Mouse (Mus musculus) midbrain, embryonic 10.5 days (tissue): Measurements from ENCODE around the gene AU018091. TPM values are rescaled to one million over a fixed set of nuclear protein-coding genes. Genes with fewer than 3 reads are reported as not detected.
"Not testable (repeated sequence)": the region's sequence is repeated elsewhere in the genome, so short reads cannot be mapped to it uniquely, and the experiment has no call there.

Experiments
- DNase-seq: peaks from one replicate; pipeline ENCODE4 v3.0.0-alpha.2; 2017; ENCODE audit warnings: low spot score
- H3K27ac ChIP-seq: fragments of 300-500 bp; sonication (generic); replicated peaks from 2 replicates; pipeline ENCODE4 v1.5.1; 2016; ENCODE audit warnings: mild to moderate bottlenecking
- H3K27me3 ChIP-seq: fragments of 300-500 bp; sonication (generic); 2 replicates; pipeline ENCODE4 v1.6.1; 2016; ENCODE audit warnings: low read depth, mild to moderate bottlenecking; ENCODE audit not compliant: poor library complexity, severe bottlenecking
- H3K36me3 ChIP-seq: fragments of 300-500 bp; sonication (generic); 2 replicates; pipeline ENCODE4 v1.6.1; 2016; ENCODE audit warnings: mild to moderate bottlenecking, moderate library complexity
- H3K4me1 ChIP-seq: fragments of 300-500 bp; sonication (generic); 2 replicates; pipeline ENCODE4 v1.6.1; 2016
- H3K4me3 ChIP-seq: fragments of 300-500 bp; sonication (generic); 2 replicates; pipeline ENCODE4 v1.5.1; 2016; ENCODE audit warnings: mild to moderate bottlenecking, moderate library complexity
- H3K9me3 ChIP-seq: fragments of 300-500 bp; sonication (generic); replicated peaks from 2 replicates; pipeline ENCODE4 v1.6.1; 2016; ENCODE audit warnings: mild to moderate bottlenecking
- WGBS: fragments of 180-500 bp; shearing (Covaris S2); methylation state at CpG from one replicate; pipeline ENCODE4 v1.1.7; 2016; 5-methylcytosine and 5-hydroxymethylcytosine counted together
- microRNA counts: library from miRNA; unstranded; fragments of <30 nt; microRNA quantifications from one replicate; lab custom pipeline; 2017
- microRNA-seq: library from miRNA; unstranded; fragments of <30 nt; microRNA quantifications from one replicate; pipeline ENCODE4, GENCODE M21; 2017
- polyA plus RNA-seq: library from polyadenylated mRNA; unstranded; fragments of >200 nt; fragmentation: Nextera tagmentation; extraction: Ambion mirVana; gene quantifications from 2 replicates; pipeline ENCODE4 v1.2.1, GENCODE M21; 2016

AU018091 gene
- polyA plus RNA-seq, 1 experiment from 2014 or later: 0.14 TPM

GRCm38 (mm10) chr7:3146072-3146471, 22.9 kb downstream of the AU018091 start:
- DNase-seq: no peak
- no peak overlapping the region for H3K27ac ChIP-seq
- no peaks in the 10 kb centered on the region for H3K36me3 ChIP-seq
- H3K9me3 ChIP-seq: peaks cover 67% of the 10 kb centered on the region
- no peak overlapping the region for H3K4me3 ChIP-seq
- H3K27me3 ChIP-seq: no peaks in the 10 kb centered on the region
- no peaks in the 10 kb centered on the region for H3K4me1 ChIP-seq

- Histone ChIP-seq H3K4me3 (no peak overlapping the region), H3K36me3 (no peaks in the 10 kb centered on the region), H3K4me1 (no peaks in the 10 kb centered on the region), H3K9me3 (peaks cover 56% of the 10 kb centered on the region), H3K27ac (no peak overlapping the region), H3K27me3 (no peaks in the 10 kb centered on the region)
- no peak for DNase-seq
- 12% methylated on average over 1 of the region's 1 CpGs for WGBS
Observed at GRCm38 (mm10) chr7:3143329-3143728, 25.7 kb downstream of the AU018091 start.

- 83% methylated on average over 4 of the region's 4 CpGs for WGBS
- H3K27me3 ChIP-seq: no peaks in the 10 kb centered on the region
- H3K36me3 ChIP-seq: no peaks in the 10 kb centered on the region
- no peak overlapping the region for H3K27ac ChIP-seq
- peaks cover 38% of the 10 kb centered on the region for H3K9me3 ChIP-seq
- H3K4me1 ChIP-seq: no peaks in the 10 kb centered on the region
- DNase-seq: no peak
- H3K4me3 ChIP-seq: no peak overlapping the region
Observed at GRCm38 (mm10) chr7:3135606-3136005, 33.4 kb downstream of the AU018091 start.

DNA sequence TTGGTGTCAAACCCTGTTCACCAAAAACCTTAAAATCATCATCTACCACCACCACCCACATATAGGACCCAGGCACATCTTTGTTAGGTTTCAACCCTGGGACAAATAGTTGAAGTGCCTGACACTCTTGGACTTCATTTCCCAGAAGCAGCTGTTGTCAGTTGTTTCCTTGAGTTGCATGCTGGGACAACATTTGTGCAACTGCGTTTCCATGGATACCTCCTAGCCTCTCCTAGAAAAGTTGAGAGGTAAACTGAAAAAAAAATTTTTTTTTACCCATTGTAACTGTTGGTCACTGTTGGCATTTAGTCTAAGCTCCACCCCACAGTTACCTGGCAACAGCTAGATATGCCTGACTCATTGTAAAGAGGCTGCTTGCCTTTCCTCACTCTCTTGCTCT, 34.3 kb downstream of the AU018091 start:
- DNase-seq: no peak
- Histone ChIP-seq H3K36me3 (no peaks in the 10 kb centered on the region), H3K4me1 (no peaks in the 10 kb centered on the region), H3K27ac (no peak overlapping the region), H3K4me3 (no peak overlapping the region), H3K27me3 (no peaks in the 10 kb centered on the region), H3K9me3 (peaks cover 37% of the 10 kb centered on the region)
- WGBS: 68% methylated on average over 1 of the region's 1 CpGs

DNA sequence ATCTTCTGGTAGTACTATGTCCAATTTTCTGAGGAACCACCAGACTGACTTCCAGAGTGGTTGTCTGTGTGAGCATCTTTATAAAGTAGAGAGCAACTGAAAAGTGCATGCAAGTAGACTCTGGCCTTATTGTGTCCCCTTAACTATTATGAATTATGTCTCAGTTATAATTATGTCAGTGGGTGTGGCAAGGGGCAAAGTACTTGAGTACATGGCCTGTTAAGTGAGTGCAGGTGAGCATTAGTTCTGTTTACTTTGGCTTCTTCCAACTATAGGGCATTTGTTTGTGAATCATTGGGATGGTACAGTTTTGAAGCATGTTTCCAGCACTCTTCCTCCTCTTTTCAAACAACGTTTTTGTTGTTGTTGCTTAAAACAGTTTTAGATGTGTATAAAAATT, 38.7 kb downstream of the AU018091 start:
- peaks cover 45% of the 10 kb centered on the region for H3K9me3 ChIP-seq
- no peak overlapping the region for H3K27ac ChIP-seq
- 60% methylated on average over 1 of the region's 1 CpGs for WGBS
- H3K27me3 ChIP-seq: no peaks in the 10 kb centered on the region
- no peak overlapping the region for H3K4me3 ChIP-seq
- no peaks in the 10 kb centered on the region for H3K36me3 ChIP-seq
- no peaks in the 10 kb centered on the region for H3K4me1 ChIP-seq
- DNase-seq: no peak

DNA sequence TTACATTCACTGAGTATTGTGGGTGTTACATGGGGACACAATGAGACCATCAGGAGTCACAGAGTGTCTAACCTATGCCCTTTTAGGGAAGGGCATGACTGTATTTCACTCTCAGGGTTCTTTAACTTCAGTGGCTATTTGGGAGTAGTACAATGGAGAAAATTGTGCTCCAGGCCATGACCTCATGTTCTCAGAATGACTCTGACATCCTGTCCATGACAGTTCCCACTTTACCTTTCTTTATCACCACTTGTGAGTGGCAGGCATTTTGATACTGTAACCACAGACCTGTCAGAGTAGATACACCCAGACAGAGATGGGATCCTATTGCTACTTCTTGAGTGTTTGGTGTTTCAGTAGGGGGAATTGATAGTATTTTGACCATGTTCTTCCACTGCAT, 40.4 kb downstream of the AU018091 start:
- H3K9me3 ChIP-seq: peaks cover 37% of the 10 kb centered on the region; the same call in 1 of the 2 replicates
- DNase-seq, H3K4me1 ChIP-seq, H3K4me3 ChIP-seq, H3K27ac ChIP-seq, H3K36me3 ChIP-seq, H3K27me3 ChIP-seq: not testable (repeated sequence)

DNA sequence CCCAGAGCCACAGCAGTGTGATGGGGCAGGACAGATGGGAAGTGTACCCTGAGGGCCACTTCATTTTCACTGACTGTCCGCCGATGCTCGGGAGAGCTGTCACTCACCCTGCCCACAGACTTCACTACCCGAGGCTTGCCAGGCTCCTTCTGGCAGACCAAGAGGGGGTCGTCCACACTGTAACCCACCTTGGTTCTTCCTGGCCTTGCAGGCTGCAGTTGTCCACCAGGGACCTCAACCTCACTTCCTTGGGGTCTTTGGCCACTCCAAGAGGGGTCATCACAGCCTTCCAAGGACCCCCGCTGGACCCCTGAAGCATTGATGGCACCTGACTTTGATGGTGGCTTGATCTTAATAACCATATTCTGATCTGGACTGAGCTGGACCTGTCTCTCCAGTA, 57.8 kb downstream of the AU018091 start:
- H3K4me3 ChIP-seq, H3K4me1 ChIP-seq, H3K9me3 ChIP-seq, H3K36me3 ChIP-seq, H3K27me3 ChIP-seq, H3K27ac ChIP-seq, DNase-seq: not testable (repeated sequence)
- no CpG with 5 or more reads among the region's 6 CpGs for WGBS

DNA sequence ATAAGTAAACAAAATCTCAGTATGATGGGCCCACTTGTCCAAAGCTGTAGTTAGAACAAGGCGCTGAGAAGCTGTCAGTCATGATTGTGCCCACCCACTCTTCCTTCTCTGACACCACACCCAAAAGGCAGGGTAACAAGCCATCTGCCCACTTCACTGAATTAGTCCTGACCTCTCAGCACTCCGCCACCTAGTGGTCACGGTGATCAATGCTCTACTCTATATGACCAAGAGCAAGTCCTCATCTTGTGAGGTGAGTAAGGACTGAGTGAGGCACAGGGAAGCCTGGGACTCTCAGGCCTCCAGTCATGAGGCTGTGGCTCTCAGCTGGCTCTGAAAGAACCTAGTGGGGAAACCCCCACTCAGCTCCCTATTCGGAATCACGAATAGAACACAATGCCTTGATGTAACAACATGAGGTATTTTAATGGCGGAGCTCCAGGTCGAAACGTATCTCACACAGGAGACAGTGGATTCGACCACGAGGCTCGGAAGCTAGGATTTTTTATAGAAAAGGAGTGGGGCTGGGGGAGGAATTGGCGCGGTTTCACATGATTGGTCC, 62.4 kb downstream of the AU018091 start:
- not testable (repeated sequence) for H3K27me3 ChIP-seq, H3K4me3 ChIP-seq, H3K36me3 ChIP-seq, DNase-seq, H3K4me1 ChIP-seq, H3K27ac ChIP-seq
- H3K9me3 ChIP-seq: peaks cover 16% of the 10 kb centered on the region
- WGBS: 70% methylated on average over 13 of the region's 13 CpGs

MicroRNAs encoded within 50 kb of the gene (microRNA counts, 519-probe panel; counts per million panel counts)
- microRNA mmu-miR-290-3p (lab: Ali Mortazavi, UCI) (not detected), microRNA mmu-miR-290-5p (lab: Ali Mortazavi, UCI) (not detected), microRNA mmu-miR-291a-3p (lab: Ali Mortazavi, UCI) (not detected), microRNA mmu-miR-291a-5p (lab: Ali Mortazavi, UCI) (not detected), microRNA mmu-miR-292-5p (lab: Ali Mortazavi, UCI) (not detected)

Small RNAs within 50 kb of the gene (microRNA-seq; reads per million reads assigned to microRNA genes)
- gene Mir290a (not detected), gene Mir290b (not detected), gene Mir291a (23.6 reads per million, percentile 33 among the genes with 10 or more reads in this experiment), gene Mir292 (not detected), gene Mir292b (not detected)

Other genes with a start within 250 kb of the AU018091 start
- gene Nlrp12, start 80.5 kb upstream of the AU018091 start, polyA plus RNA-seq: not detected in 2 replicates
- 29.6 and 35.1 TPM in 2 replicates for gene Myadm, start 119.9 kb upstream of the AU018091 start, polyA plus RNA-seq
- 0.71 and 1.2 TPM in 2 replicates for gene Prkcg, start 120.0 kb upstream of the AU018091 start, polyA plus RNA-seq
- gene Cacng7, start 163.8 kb upstream of the AU018091 start, polyA plus RNA-seq: 1.7 and 2.7 TPM in 2 replicates
- 5.1 and 8.3 TPM in 2 replicates for gene Cacng8, start 221.5 kb upstream of the AU018091 start, polyA plus RNA-seq